Mouse (Mus musculus): ENCODE results near the gene Golt1a. TPM values are rescaled to one million over a fixed set of nuclear protein-coding genes. Genes with fewer than 3 reads are reported as not detected.

The Golt1a gene
- total RNA-seq (2014; fragmentation: Nextera tagmentation) (not detected in 2 replicates), total RNA-seq (2017) (not detected in 2 replicates)

- ATAC-seq (replicated peaks; ENCODE audit: poor library complexity, severe bottlenecking), result no peak
Measured at GRCm38 (mm10) chr1:133309652-133310267, at the start of gene Golt1a. Gene Golt1a, plus strand, starts transcription at chr1:133309800.

DNA sequence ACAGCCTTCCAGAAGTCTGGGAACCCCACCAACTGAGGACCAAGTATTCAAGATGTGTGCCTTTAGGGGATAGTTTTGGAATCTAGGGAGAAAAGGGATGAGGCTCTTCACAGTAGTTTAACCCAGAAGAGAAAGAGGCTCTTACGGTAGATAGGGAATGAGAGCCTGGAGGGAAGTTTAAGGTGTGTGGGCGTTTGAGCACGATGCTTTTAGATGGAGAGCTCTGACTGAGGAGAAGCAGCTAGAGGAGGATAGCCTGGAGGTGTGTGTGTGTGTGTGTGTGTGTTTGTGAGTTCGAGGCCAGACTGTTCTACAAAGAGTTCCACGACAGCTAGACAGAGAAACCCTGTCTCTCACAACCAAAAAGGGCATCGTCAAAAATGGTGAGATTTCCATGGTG is 47.0 kb upstream of the Golt1a start:
- ATAC-seq (replicated peaks; ENCODE audit: poor library complexity, severe bottlenecking), result no peak

DNA sequence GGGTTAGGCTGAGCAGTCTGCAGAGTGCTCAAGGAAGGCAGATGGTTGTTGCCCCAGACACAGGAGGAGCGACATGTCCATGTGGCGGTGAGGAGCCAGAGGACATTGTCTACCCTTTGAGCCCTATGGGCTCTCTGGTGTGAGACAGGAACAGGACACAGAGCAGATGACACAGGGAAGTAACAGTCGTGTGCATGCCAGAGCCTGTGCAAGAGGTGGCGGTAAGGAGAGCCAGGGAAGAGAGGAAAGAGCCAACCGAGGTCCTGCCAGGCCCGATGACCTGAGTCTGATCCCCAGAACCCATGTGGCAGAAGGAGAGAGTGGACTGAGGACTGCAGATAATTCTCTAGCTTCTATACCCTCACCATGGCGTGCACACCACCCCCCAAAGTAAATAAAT is 46.5 kb upstream of the Golt1a start:
- ATAC-seq (replicated peaks; ENCODE audit: poor library complexity, severe bottlenecking), result no peak

GRCm38 (mm10) chr1:133264367-133264766 is 45.2 kb upstream of the Golt1a start:
- ATAC-seq (replicated peaks; ENCODE audit: poor library complexity, severe bottlenecking), result no peak

GRCm38 (mm10) chr1:133265114-133265766 is 44.4 kb upstream of the Golt1a start:
- ATAC-seq (replicated peaks; ENCODE audit: poor library complexity, severe bottlenecking), result no peak

- no peak for ATAC-seq (replicated peaks; ENCODE audit: poor library complexity, severe bottlenecking)
Measured at GRCm38 (mm10) chr1:133267094-133267493, 42.5 kb upstream of the Golt1a start.

GRCm38 (mm10) chr1:133267813-133268492 is 41.6 kb upstream of the Golt1a start:
- ATAC-seq (replicated peaks; ENCODE audit: poor library complexity, severe bottlenecking), result no peak

- ATAC-seq (replicated peaks; ENCODE audit: poor library complexity, severe bottlenecking), result no peak; the same call in 1 of the 2 replicates
Measured at GRCm38 (mm10) chr1:133268503-133268902, 41.1 kb upstream of the Golt1a start.

DNA sequence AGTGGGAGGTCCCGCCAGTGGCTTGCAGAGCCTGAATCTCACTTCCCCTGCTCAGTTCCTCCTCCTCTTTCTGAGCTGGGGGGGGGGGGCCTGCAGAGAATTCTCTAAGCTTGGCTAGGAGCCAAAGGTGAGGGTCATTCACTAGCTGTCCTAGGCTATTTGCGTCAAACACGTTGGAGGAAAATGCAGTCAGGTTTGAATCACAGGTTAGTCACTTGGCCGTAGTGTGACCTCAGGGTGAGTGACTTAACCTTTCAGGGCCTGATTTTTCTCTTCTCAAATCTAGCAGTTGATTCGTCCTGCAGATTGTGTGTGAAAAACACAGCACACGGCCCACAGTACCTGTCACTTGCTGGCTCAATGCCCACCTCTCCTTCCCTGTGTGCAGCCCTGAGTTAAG is 39.3 kb upstream of the Golt1a start:
- peak; percentile 53 for ATAC-seq (replicated peaks; ENCODE audit: poor library complexity, severe bottlenecking)

DNA sequence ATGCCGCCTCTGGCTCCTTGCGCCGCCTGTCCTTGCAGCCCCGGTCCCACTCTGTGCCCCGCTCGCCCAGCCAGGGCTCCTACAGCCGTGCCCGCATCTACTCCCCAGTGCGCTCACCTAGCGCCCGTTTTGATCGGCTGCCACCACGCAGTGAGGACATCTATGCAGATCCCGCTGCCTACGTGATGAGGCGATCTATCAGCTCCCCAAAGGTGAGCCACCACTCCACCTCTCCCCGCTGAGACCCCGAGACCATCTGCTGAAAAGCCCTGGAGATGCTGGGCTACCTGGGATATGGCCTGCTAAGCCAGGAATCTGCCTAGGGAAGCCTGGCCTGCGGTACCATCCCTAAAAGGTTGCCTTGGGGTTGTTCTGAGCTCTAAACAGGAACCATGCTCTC is 35.4 kb upstream of the Golt1a start:
- ATAC-seq (replicated peaks; ENCODE audit: poor library complexity, severe bottlenecking), result no peak

GRCm38 (mm10) chr1:133276983-133277382 is 32.6 kb upstream of the Golt1a start:
- ATAC-seq (replicated peaks; ENCODE audit: poor library complexity, severe bottlenecking), result no peak

- no peak for ATAC-seq (replicated peaks; ENCODE audit: poor library complexity, severe bottlenecking)
Measured at GRCm38 (mm10) chr1:133278539-133278938, 31.1 kb upstream of the Golt1a start.

DNA sequence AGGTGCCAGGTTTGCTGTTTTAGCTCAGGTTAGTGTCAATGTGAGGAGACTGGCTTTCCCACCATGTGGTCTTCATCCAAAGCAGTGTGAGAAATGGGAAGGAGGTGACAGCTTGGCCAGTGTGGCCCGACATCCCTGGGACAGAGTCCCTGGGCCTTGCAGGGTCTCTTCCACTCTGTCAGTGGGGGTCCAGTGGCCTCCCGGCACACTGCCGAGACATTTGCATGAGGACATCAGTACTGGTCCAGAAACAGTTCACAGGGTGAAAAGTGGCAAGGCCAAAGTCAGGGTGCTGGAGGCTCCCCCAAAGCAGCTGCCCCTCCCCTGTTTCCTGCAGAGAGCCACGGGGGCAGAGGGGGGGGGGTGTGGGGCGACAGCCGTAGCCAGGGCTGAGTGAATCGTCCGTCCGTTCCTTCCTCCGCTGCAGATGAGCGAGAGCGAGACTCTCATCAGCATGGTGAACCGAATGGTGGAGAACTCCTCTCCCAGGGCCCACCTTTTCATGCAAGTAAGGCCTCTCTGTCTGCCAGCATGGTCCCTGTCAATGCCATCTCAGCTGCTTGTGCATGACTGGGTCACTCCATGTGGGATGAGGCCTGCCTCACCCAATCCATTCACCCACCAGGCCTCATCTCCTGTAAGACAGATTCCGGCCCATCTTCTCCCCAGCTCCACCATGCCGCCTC is 30.5 kb upstream of the Golt1a start:
- ATAC-seq (replicated peaks; ENCODE audit: poor library complexity, severe bottlenecking), result no peak

DNA sequence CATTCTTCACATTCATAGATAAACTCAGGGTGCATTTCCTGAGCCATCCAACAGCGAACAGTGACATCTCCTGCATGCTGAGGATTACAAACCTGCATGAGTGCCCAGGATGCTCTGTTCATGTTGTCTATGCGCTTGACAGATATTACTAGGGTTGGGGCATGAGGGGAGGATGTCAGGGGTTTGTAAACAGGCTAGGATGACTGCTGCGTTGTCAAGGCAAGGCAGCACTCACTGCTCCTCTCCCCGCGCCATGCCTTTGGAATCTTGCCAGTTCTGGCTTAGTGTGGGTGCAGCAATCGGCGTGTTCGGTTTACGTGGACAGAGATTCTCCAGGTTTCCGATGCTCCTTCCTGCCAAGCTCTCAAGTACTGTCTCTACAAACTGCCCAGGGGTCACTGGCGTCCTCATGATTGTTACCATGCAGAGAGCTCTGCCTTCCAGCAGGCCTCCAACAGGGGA is 29.9 kb upstream of the Golt1a start:
- no peak for ATAC-seq (replicated peaks; ENCODE audit: poor library complexity, severe bottlenecking)

GRCm38 (mm10) chr1:133280537-133280936 is 29.1 kb upstream of the Golt1a start:
- no peak for ATAC-seq (replicated peaks; ENCODE audit: poor library complexity, severe bottlenecking)

GRCm38 (mm10) chr1:133285907-133286306 is 23.7 kb upstream of the Golt1a start:
- no peak for ATAC-seq (replicated peaks; ENCODE audit: poor library complexity, severe bottlenecking)

- ATAC-seq (replicated peaks; ENCODE audit: poor library complexity, severe bottlenecking), result no peak
Measured at GRCm38 (mm10) chr1:133287051-133287450, 22.5 kb upstream of the Golt1a start.

GRCm38 (mm10) chr1:133287880-133288279 is 21.7 kb upstream of the Golt1a start:
- no peak for ATAC-seq (replicated peaks; ENCODE audit: poor library complexity, severe bottlenecking)

DNA sequence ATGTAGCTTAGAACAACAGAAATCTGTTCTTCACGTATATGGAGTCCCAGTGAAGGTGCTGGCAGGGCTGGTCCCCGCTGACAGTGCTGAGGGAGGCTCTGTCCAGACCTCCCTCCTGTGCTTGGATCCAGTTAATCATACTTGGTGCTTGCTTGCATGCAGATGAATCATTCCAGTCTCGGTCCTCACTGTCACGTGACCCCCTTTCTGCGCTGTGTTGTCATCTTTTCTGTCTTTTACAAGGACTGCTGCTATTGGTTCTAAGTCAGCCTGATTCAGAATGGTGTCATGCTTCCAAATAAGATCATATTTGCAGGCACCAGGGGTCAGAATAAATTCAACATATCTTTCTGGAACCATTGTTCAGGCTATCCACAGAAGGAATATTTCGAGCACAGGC is 17.7 kb upstream of the Golt1a start:
- no peak for ATAC-seq (replicated peaks; ENCODE audit: poor library complexity, severe bottlenecking)

DNA sequence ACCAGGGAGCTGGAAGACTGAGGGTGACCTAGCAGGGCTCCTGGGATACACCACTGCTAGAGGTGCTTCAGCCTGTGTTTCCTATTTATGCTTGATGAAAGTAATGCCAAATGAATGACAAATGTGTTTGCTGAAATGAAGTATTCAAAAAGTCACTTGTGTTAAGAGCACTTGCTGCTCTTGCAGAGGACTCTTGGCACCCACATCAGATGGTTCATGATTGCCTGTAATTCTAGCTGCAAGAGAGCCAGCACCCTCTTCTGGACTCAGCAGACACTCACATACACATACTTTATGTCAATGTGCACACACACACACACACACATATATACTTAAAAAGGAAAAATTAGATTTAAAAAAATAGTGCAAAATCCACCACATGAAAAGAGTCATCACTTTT is 17.0 kb upstream of the Golt1a start:
- no peak for ATAC-seq (replicated peaks; ENCODE audit: poor library complexity, severe bottlenecking)

DNA sequence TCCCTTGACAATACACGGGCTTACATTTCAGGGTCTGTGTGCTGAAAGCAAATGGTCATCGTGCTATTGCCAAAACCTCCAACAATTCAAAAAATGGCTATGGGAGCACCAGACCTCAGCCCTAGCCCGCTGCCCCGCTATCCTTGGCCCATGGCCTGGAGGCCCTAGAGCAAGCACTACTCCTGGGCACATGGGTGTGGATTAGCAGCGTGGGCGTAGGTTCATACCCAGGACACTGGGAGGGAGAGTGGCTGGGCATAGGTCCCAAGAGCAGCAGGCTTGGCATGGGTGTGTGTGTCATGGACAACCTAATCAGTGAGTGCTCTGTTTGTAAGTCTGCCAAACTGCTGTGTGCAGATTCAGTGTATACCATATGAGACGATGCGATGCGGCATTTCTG is 13.2 kb upstream of the Golt1a start:
- ATAC-seq (replicated peaks; ENCODE audit: poor library complexity, severe bottlenecking), result no peak

Data from granulocyte monocyte progenitor cell, adult 5-6 weeks (primary cell).